Mouse (Mus musculus) lung, postnatal 0 days (tissue): ENCODE results near the gene Rhoc.

Source experiments
- CTCF ChIP-seq: IDR thresholded peaks from 2 replicates; pipeline ENCODE4 v1.5.1; 2016; ENCODE audit warnings: antibody characterized with exemption, mild to moderate bottlenecking
- EP300 ChIP-seq: IDR thresholded peaks from 2 replicates; pipeline ENCODE4 v1.6.1; 2016; ENCODE audit warnings: antibody characterized with exemption, mild to moderate bottlenecking, control low read depth

DNA sequence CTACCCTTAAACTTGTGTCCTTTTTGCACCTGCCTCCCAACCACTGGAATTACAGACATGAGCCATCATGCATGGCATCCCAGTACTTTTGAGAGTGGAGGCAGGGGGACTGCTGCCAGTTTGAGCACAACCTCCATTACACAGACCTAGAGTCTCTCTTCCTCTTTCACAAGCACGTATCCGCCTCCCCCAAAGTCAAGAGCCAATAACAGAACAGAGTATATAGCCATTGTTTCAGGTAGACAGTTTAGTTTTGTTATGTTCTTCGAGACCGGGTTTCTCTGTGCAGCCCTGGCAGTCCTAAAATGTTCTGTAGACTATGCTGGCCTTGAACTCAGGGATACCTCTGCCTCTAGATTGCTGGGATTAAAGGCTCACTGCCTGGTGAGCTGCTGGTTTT is 24.1 kb downstream of the Rhoc start:
- TF ChIP-seq CTCF (no peak), EP300 (no peak)
